Mouse (Mus musculus) intestine, embryonic 16.5 days (tissue): ENCODE results near the gene Ahnak2. TPM values are rescaled to one million over a fixed set of nuclear protein-coding genes. Genes with fewer than 3 reads are reported as not detected.
A peak's percentile ranks its signal among the peaks of the same experiment; 100 is the strongest.
"Not testable (repeated sequence)": the region's sequence is repeated elsewhere in the genome, so short reads cannot be mapped to it uniquely, and the experiment has no call there.

Experiments used
- ATAC-seq: fragments of 200-750 bp; cut with Nextera tagmentation; 2 replicates; pipeline ENCODE4 v1.8.0; 2017; ENCODE audit warnings: moderate TSS enrichment, moderate library complexity
- H3K27ac ChIP-seq: fragments of 300-500 bp; sonication (generic); 2 replicates; pipeline ENCODE4 v1.5.1; 2014; ENCODE audit warnings: mild to moderate bottlenecking, low read length
- H3K27me3 ChIP-seq: fragments of 300-500 bp; sonication (generic); replicated peaks from 2 replicates; pipeline ENCODE4 v1.6.1; 2014; ENCODE audit warnings: low read length, control low read depth, mixed read lengths; ENCODE audit not compliant: control insufficient read depth, insufficient read depth
- H3K36me3 ChIP-seq: fragments of 300-500 bp; sonication (generic); 2 replicates; pipeline ENCODE4 v1.6.1; 2014; ENCODE audit warnings: low read length, control low read depth; ENCODE audit not compliant: control insufficient read depth, insufficient read depth
- H3K4me1 ChIP-seq: fragments of 300-500 bp; sonication (generic); 2 replicates; pipeline ENCODE4 v1.6.1; 2014; ENCODE audit warnings: low read length, control low read depth, mixed read lengths; ENCODE audit not compliant: control insufficient read depth, insufficient read depth
- H3K4me2 ChIP-seq: fragments of 300-500 bp; sonication (generic); 2 replicates; pipeline ENCODE4 v1.6.1; 2014; ENCODE audit warnings: low read depth, low read length, control low read depth
- H3K4me3 ChIP-seq: fragments of 300-500 bp; sonication (generic); 2 replicates; pipeline ENCODE4 v1.5.1; 2014; ENCODE audit warnings: mild to moderate bottlenecking, low read length
- H3K9ac ChIP-seq: fragments of 300-500 bp; sonication (generic); 2 replicates; pipeline ENCODE4 v1.6.1; 2014; ENCODE audit warnings: low read depth, low read length
- H3K9me3 ChIP-seq: fragments of 300-500 bp; sonication (generic); 2 replicates; pipeline ENCODE4 v1.6.1; 2016; ENCODE audit warnings: low read length, control low read depth; ENCODE audit not compliant: control insufficient read depth
- WGBS: fragments of 180-500 bp; shearing (Covaris S2); extraction: QIAGEN DNeasy Blood & Tissue Kit; methylation state at CpG from one replicate; pipeline ENCODE4 v1.1.7; 2014; 5-methylcytosine and 5-hydroxymethylcytosine counted together
- polyA plus RNA-seq: library from polyadenylated mRNA; unstranded; fragments of >200 nt; fragmentation: Nextera tagmentation; extraction: Ambion mirVana; gene quantifications from 2 replicates; pipeline ENCODE4 v1.2.1, GENCODE M21; 2015

Ahnak2 gene
- polyA plus RNA-seq, 1 experiment from 2014 or later = 2.3 TPM

GRCm38 (mm10) chr12:112823221-112823620, 20.8 kb upstream of the Ahnak2 start:
- no peak overlapping the region for H3K9ac ChIP-seq
- H3K27ac ChIP-seq = peak overlapping the region; percentile 26; the same call in 1 of the 2 replicates
- peaks cover 10% of the 10 kb centered on the region for H3K36me3 ChIP-seq
- H3K4me3 ChIP-seq = no peak overlapping the region
- H3K4me1 ChIP-seq = peaks cover 51% of the 10 kb centered on the region
- H3K27me3 ChIP-seq = no peaks in the 10 kb centered on the region
- 56% methylated on average over 4 of the region's 4 CpGs for WGBS
- H3K4me2 ChIP-seq = no peak overlapping the region
- no peak for ATAC-seq
- no peaks in the 10 kb centered on the region for H3K9me3 ChIP-seq

- H3K36me3 ChIP-seq = peaks cover 10% of the 10 kb centered on the region
- no peak for ATAC-seq
- H3K4me3 ChIP-seq = no peak overlapping the region
- no peak overlapping the region for H3K9ac ChIP-seq
- WGBS = 64% methylated on average over 2 of the region's 2 CpGs
- no peak overlapping the region for H3K4me2 ChIP-seq
- H3K27me3 ChIP-seq = no peaks in the 10 kb centered on the region
- no peak overlapping the region for H3K27ac ChIP-seq
- peaks cover 47% of the 10 kb centered on the region for H3K4me1 ChIP-seq
- no peaks in the 10 kb centered on the region for H3K9me3 ChIP-seq
Measured at GRCm38 (mm10) chr12:112822676-112823075, 20.2 kb upstream of the Ahnak2 start.

GRCm38 (mm10) chr12:112821974-112822373, 19.5 kb upstream of the Ahnak2 start:
- H3K4me1 ChIP-seq = peaks cover 43% of the 10 kb centered on the region
- H3K9me3 ChIP-seq = no peaks in the 10 kb centered on the region
- H3K27me3 ChIP-seq = no peaks in the 10 kb centered on the region
- 73% methylated on average over 4 of the region's 4 CpGs for WGBS
- no peak overlapping the region for H3K4me2 ChIP-seq
- no peak overlapping the region for H3K27ac ChIP-seq
- no peak overlapping the region for H3K9ac ChIP-seq
- no peak for ATAC-seq
- no peak overlapping the region for H3K4me3 ChIP-seq
- H3K36me3 ChIP-seq = peaks cover 10% of the 10 kb centered on the region

- WGBS = 43% methylated on average over 1 of the region's 1 CpGs
- Histone ChIP-seq H3K4me2 (no peak overlapping the region), H3K9ac (no peak overlapping the region), H3K27ac (no peak overlapping the region), H3K4me3 (no peak overlapping the region), H3K4me1 (peaks cover 38% of the 10 kb centered on the region), H3K9me3 (no peaks in the 10 kb centered on the region), H3K27me3 (no peaks in the 10 kb centered on the region), H3K36me3 (peaks cover 10% of the 10 kb centered on the region)
- ATAC-seq = no peak
Measured at GRCm38 (mm10) chr12:112821216-112821615, 18.8 kb upstream of the Ahnak2 start.

GRCm38 (mm10) chr12:112820401-112820999, 18.0 kb upstream of the Ahnak2 start:
- Histone ChIP-seq H3K27me3 (no peaks in the 10 kb centered on the region), H3K4me1 (peaks cover 31% of the 10 kb centered on the region), H3K4me2 (no peak overlapping the region), H3K9ac (peak overlapping the region; percentile 10; the same call in 1 of the 2 replicates), H3K4me3 (no peak overlapping the region), H3K9me3 (no peaks in the 10 kb centered on the region), H3K36me3 (peaks cover 10% of the 10 kb centered on the region), H3K27ac (no peak overlapping the region)
- ATAC-seq = no peak
- WGBS = 75% methylated on average over 12 of the region's 12 CpGs

- peak; percentile 45 for ATAC-seq
- Histone ChIP-seq H3K27ac (peak overlapping the region; percentile 68), H3K27me3 (no peaks in the 10 kb centered on the region), H3K9ac (no peak overlapping the region), H3K9me3 (no peaks in the 10 kb centered on the region), H3K4me1 (peaks cover 28% of the 10 kb centered on the region), H3K4me2 (no peak overlapping the region), H3K36me3 (peaks cover 10% of the 10 kb centered on the region), H3K4me3 (no peak overlapping the region)
- 81% methylated on average over 8 of the region's 8 CpGs for WGBS
Measured at GRCm38 (mm10) chr12:112819057-112819662, 16.7 kb upstream of the Ahnak2 start.

- not testable (repeated sequence) for H3K9me3 ChIP-seq, H3K4me3 ChIP-seq, H3K27ac ChIP-seq, ATAC-seq, H3K36me3 ChIP-seq, H3K27me3 ChIP-seq, H3K4me2 ChIP-seq, H3K9ac ChIP-seq
- peaks cover 17% of the 10 kb centered on the region for H3K4me1 ChIP-seq
- 82% methylated on average over 7 of the region's 7 CpGs for WGBS
Measured at GRCm38 (mm10) chr12:112816866-112817265, 14.4 kb upstream of the Ahnak2 start.

- H3K27me3 ChIP-seq = no peaks in the 10 kb centered on the region
- no peak overlapping the region for H3K4me3 ChIP-seq
- H3K9ac ChIP-seq = no peak overlapping the region
- H3K4me1 ChIP-seq = peaks cover 12% of the 10 kb centered on the region
- H3K9me3 ChIP-seq = no peaks in the 10 kb centered on the region
- no peak for ATAC-seq
- peaks cover 6% of the 10 kb centered on the region for H3K36me3 ChIP-seq
- no peak overlapping the region for H3K27ac ChIP-seq
- 54% methylated on average over 4 of the region's 4 CpGs for WGBS
- H3K4me2 ChIP-seq = no peak overlapping the region
Measured at GRCm38 (mm10) chr12:112816294-112816693, 13.8 kb upstream of the Ahnak2 start.

GRCm38 (mm10) chr12:112814682-112815470, 12.4 kb upstream of the Ahnak2 start:
- Histone ChIP-seq H3K27ac (no peak overlapping the region), H3K27me3 (no peaks in the 10 kb centered on the region; the same call in 1 of the 2 replicates), H3K4me2 (no peak overlapping the region), H3K4me3 (no peak overlapping the region), H3K36me3 (no peaks in the 10 kb centered on the region; the same call in 1 of the 2 replicates), H3K9me3 (no peaks in the 10 kb centered on the region), H3K4me1 (peaks cover 4% of the 10 kb centered on the region), H3K9ac (no peak overlapping the region)
- ATAC-seq = no peak
- WGBS = 79% methylated on average over 14 of the region's 14 CpGs
